Mouse (Mus musculus): ENCODE results near the gene Col16a1.

Col16a1 gene

DNA sequence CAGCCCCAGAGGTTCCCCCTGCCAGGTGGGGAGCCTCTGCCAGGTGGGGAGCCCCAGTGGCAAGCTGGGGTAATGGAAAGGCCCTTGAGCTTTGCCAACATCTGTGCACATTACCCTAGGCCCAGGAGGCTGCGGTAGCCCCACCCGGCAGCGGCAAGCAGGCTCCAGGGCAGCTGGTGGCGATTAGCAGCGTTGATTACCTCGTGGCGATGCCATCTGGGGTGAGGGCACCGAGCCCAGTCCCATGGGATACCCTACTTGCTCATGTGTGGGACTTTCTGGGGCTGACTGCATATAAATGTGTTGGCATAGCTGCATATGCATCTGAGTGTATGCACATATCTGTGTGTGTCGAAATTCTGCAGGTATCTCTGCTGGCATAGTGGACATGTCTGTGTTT is 3.4 kb upstream of the Col16a1 start:
- DNase-seq (ENCODE audit: low spot score in 2 of 2) = no peak

DNA sequence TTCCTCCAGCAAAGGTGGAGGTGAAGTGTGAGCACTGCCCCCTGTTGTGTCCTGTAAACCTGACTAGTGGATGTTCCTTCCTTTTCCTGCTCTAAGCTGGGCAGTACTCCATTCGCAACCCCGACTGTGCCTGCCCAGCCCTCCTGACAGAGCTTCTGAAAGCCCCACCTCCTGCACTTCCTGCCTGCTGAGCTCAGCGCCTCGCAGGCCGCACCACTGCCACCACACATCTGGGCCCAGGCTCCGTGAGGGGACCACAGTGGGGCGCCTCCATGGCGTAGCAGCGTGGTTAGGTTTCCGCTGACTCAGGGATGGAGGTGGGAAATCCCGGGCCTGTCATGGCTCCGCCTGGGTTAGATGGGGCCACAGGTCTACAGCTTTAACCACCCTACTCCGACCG is 2.0 kb upstream of the Col16a1 start:
- DNase-seq (ENCODE audit: low spot score in 2 of 2) = peak in 1 of 2 experiments; percentile 24

DNA sequence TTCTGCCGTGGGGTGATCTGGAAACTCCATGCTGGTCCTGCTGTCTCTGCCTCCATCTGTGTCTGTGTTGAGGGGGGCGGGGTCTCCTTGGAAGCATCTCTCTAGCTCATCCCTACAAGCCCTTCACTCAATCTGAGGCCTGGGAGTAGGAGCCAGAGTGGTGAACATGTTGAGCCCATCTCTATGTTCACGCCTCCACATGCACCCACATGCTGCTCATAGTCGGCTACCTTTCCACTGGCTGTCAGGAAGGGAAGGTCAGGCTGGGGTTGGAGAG is 501 bp downstream of the Col16a1 start:
- no peak for DNase-seq (ENCODE audit: low spot score in 2 of 2)

DNA sequence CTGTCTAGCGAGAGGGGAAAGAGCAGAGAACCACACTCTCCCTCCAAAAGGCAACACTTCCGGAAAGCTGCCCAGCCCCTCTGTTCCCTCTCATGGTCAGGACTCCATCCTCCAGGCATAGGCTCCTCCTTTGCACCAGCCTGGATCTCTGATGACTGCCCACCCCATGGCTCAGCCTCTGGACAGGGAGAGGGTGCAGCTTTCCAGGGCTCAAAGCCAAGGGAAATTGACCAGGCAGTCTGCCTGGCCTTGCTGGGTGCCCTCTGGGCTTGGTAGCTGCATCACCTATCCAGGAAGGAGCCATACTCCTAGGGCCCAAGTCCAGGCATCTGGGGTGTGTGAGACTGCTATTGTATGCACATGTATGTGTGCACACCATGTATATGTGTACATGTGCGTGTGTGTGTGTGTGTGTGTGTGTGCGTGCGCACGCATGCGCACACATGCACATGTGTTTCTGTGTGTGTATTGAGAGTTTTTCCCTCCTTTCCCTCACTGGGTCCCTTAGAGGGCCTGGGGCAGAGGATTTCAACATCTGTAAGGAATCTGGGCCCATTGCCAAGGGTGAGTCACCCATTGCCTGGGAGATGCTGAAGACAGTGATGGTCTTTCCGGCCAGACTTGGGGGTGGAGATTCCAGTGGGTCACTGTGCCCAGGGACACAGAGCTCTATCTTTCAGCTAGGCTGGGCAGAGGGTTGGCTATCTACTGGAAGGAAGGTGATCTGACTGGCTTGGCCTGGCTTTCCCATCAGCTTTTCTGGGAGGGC is 2.6 kb downstream of the Col16a1 start:
- DNase-seq (ENCODE audit: low spot score in 2 of 2) = peak; percentile 36 to 76

DNA sequence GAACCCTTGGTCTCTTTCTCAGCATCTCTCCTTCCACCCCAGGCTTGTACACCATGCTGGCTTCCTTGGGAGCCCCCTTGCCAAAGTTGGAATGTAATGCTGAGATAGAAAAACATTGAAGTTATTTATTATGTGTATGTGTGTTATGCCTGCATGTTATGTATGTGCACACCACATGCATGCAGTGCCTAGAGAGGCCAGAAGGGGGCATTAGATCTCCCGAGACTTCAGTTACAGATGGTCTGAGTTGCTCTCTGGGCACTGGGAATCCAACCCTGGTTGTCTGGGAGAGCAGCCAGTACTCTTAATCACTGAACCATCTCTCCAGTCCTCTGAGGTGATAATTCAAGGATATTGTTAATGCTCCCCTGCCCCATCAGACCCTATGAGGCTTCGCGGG is 4.6 kb downstream of the Col16a1 start:
- DNase-seq (ENCODE audit: low spot score in 2 of 2) = no peak

DNA sequence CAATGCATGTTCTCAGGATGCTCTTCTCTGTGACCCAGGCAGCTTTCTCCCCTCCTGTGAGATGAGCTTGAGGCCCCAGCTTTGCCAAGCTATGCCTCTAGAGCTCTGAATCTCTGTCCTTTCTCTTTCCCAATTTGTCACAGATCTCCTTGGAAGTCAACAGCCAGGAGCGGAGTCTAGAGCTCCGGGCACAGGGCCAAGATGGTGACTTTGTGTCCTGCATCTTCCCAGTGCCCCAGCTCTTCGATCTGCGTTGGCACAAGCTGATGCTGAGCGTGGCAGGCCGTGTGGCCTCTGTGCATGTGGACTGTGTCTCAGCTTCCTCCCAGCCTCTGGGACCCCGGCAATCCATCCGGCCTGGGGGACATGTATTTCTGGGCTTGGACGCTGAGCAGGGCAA is 5.5 kb downstream of the Col16a1 start:
- no peak for DNase-seq (ENCODE audit: low spot score in 2 of 2)

DNA sequence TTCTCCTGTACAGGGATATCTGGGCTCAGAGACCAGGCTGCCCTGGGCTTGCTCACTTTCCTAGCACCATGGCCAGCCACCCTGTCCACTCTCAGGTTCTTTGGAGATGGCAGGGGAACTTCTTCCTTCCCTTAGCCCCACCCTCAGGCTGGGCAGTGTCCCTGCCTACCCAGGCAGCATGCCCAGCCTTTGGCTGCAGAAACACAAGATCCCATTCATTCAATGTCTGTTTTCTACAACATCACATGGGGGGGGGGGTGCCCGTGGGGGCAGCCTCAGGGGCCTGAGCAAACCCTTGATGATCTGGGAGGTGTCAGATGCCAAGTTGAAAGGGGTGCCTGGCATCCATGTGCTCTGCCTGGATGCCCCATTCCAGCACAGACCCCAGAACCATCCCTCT is 7.1 kb downstream of the Col16a1 start:
- no peak for DNase-seq (ENCODE audit: low spot score in 2 of 2)

DNA sequence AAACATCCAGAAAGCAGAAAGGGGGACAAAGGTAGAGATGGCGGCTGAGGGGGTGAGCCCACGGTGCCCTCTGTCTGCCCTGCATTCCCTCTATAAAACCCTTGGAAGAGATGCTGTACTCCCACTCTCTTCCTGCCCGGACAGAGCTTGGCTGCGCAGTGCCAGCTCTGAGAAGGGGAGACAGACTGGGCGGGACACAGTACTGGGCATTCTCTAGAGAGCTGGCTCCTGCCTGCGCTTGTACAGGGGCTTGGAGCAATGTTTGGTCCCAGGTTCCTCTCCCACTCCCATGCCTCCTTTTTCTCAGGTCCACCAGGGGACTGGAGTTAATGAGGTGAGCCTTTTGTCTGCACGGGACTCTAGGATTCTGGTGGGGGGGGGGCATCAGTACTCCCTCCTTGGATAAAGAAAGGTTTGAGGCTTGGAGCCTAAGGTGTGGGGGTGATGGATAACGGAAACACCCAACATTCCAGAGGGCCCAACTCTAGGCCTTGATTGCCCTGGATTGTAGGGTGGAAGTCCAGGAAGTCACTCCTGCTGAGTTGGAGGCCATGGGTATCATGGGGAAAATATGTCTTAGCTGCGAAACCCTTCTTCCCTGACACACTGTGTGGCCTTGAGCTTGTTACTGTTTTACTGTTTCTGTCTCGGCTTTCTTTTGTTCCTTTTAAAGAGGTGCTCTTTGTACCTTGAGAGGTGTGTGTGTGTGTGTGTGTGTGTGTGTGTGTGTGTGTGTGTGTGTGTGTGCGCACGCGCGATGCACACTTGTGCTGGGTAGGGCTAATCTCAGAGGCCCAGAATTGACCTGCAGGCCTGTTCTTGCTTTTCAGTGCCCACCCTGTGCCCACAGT is 7.7 kb downstream of the Col16a1 start:
- DNase-seq (ENCODE audit: low spot score in 2 of 2) = no peak

DNA sequence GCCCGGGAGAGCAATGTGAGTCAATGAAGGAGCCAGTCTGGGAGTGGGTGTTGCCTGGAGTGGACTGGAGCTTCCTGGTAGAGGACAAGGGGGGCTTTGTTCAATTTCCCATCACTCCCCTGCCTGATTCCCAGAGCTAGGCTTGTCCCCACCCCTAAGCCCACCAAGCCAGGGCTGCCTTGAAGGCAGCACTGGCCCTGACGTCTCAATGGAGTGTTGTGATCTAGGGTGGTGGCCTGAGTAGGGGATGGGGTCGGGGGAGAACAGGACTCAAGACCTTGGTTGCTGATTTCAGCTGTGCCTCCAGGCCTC is 8.3 kb downstream of the Col16a1 start:
- DNase-seq (ENCODE audit: low spot score in 2 of 2) = no peak

DNA sequence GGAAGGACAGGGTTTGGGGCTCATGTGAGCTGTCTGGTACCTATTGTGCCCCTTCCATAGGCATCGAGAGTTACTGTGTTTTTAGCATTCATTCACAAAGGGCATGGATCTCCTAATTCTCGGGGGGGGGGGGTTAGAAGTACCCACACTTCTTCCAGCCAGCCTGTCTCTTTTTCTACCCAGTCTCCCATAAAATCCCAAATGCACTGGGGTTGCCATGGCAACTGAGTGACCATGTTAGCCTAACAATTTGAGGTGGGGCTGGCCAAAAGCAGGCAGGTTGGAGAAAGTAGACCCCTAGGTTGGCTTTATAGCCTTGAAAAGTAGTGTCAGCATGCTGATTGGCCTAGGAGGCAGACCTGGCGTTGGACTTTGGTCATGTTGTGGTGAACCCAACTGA is 8.8 kb downstream of the Col16a1 start:
- DNase-seq (ENCODE audit: low spot score in 2 of 2) = no peak

DNA sequence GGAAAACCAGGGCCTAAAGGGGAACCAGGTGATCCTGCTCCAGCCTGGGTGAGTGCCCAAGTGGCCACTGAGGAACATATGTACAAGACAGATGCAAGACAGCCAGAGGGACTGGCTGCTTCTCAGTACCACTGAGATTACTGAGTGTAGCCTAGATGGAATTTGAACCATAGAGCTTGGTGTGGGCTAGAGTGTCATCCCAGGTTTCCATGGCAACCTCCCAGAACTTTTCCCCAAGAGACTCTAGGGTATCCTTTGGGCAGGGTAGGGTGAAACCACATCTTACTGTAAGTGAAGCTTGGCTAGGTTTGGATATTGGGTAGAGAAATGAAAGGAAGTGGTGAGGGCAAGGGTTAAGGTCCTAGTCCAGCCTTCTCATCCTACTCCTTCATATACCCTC is 13.3 kb downstream of the Col16a1 start:
- DNase-seq (ENCODE audit: low spot score in 2 of 2) = no peak

DNA sequence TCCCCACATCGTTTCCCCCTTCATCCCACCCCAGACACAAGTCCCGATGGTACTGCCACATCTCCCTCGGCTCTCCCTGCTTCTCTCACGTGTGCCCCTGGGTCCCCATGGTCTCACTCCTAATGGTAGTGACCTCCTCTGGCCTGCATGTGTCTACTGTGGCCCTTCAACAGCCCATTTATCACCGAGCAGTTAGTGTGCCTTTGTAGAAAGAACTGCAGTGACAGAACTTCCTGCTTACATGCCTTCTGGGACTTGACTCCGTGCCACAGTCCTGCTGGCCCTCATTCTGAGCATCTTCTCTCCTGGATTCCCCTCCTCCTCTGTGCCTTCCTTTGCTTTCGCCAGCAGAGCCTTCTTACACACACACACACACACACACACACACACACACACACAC is 15.6 kb downstream of the Col16a1 start:
- DNase-seq (ENCODE audit: low spot score in 2 of 2) = no peak

DNA sequence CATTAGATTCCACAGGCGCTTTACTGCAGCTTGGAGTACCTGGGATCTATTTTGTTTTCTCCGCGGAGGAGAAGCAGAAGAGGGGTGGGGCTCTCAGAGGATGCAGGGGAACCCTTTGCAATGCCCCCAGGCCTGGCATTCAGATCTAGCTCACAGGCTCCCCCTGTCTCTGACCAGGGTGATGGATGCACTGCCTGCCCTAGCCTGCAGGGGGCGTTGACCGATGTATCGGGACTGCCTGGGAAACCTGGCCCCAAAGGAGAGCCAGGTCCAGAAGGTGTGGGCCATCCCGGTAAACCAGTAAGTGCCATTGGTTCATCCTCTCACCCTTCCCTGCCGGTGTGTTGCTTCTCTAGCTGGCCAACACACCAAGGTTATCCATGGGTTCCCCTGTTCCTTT is 19.2 kb downstream of the Col16a1 start:
- DNase-seq (ENCODE audit: low spot score in 2 of 2) = no peak

DNA sequence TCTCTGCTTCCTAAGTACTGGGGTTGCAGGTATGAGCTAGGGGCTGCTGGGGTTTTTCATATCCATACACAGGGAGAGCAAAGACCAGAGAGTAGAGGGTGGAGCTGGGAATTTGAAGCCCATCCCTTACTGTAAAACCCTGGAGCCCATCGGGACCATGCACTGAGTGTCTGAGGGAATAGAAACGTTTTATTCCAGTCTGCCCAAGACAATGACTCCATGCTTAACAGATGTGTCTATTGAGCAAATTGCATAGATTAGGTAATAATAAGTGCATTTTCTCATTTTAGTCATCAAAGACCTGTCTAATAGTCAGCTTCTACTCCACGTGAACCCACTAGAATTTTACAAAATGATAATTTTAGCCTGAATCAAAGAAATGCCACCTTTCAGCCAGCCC is 22.9 kb downstream of the Col16a1 start:
- DNase-seq (ENCODE audit: low spot score in 2 of 2) = no peak

DNA sequence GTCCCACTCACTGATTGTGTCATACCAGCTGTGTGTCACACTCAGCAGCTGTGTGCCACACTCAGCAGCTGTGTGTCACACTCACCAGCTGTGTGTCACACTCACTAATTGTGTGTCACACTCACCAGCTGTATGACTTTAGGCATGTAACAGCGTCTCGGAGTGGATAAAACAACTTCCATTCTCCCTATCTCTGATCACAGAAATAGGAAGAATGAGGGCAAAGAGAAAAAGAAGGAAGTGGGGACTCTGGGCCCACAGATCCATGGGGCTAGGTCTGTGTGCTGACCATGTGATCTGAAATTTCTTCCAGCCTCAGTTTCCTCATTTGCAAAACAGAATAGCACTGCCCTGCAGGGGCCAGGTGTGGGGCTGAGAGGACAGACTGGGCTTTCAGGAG is 24.1 kb downstream of the Col16a1 start:
- no peak for DNase-seq (ENCODE audit: low spot score in 2 of 2)

DNA sequence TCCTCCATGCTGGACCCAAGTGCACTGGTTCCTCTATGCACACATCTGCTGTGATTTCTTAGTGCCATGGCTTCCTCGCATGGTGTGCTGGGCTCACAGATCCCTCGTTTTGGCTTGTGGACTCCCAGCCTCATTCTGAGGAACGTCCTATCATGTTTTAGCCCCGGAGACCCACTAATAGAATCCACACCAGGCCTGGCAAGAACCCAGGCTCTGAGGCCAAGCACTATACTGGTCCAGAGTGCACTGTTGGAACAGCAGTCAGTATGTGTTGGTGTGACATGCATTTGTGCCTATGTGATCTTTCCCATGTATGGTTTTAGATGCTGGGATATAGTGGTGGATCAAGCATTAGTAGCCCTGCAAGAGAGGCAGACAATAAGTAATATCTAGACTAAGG is 25.7 kb downstream of the Col16a1 start:
- DNase-seq (ENCODE audit: low spot score in 2 of 2) = no peak

DNA sequence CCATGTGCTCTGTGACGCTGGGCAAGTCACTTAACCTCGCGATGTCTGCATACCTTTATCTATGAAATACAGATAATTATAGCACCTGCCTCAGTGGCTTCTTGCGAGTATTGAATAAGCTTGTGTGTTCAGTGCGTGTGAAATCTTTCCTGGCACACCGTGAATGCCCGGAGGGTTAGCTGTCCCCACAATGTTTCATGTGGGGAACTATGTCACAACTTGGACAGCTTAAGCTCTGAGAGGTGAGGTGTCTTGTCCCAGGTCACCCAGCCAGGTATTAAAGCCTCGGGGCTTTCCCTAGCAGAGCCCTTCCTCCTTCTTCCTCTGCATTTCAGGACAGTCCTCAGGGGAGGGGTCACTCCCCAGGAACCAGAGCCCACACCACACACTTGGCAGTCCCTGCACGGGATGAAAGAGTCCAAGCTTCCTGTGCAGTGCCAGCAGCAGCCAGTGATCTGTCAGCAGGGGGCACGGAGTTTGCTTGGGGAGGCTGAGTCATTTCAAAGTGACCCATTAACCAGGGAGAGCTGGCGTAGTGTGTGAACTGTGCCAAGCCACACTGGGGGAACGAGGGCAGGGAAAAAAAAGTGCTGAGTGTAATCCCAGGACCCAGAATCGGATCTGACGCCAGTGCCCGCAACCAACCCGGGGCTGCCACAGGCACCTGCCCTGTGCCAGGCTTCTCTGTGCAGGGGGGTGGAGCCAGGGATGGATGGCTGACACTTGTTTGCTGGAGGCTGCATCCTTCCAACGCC is 27.3 kb downstream of the Col16a1 start:
- DNase-seq (ENCODE audit: low spot score in 2 of 2) = no peak

DNA sequence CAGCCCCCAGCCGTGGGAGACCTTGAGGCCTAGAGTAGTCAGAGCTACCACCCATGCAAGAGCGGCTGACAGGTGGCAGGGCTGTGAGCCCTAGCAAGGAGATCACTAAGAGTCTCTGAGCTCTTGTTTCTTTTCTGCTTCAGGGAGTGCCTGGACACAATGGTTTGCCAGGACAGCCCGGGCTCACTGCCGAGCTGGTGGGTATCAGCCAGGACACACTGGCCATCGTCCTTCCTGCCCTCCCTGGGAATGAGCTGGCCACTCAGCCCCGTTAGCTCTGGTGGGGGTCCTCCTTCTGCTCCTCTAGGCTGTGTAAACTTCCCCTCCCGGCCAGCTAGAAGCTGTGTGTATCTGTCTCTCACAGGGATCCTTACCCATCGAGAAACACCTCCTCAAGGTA is 29.2 kb downstream of the Col16a1 start:
- DNase-seq (ENCODE audit: low spot score in 2 of 2) = no peak

DNA sequence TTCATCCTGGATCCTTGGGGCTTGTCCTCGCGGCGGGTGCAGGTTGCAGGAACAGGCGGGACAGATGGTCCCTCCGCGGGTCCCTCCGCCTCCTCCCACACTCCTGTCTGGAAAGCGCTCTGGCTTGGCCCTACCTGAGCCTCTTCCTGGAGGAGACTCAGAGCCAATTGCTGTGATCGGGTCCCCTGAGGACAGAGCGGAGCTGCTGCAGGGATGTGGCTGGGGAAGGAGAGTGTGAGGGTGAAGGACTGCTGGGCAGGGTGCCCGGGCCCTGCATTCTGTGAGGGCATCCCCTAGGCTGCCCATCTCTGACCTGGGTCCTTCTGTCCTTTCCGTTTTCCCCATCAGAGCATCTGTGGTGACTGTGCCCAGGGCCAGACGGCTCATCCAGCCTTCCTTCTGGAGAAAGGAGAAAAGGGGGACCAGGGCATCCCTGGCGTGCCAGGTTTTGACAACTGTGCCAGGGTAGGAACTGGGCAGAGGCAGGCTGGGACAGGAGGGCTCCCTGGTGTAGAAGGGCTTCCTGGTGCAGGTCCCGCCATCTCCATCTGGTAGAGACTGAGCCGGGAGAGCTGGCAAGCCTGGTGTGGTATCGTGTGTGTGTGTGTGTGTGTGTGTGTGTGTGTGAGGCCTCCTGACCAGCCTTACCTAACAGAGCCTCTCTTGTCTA is 31.3 kb downstream of the Col16a1 start:
- DNase-seq (ENCODE audit: low spot score in 2 of 2) = no peak

DNA sequence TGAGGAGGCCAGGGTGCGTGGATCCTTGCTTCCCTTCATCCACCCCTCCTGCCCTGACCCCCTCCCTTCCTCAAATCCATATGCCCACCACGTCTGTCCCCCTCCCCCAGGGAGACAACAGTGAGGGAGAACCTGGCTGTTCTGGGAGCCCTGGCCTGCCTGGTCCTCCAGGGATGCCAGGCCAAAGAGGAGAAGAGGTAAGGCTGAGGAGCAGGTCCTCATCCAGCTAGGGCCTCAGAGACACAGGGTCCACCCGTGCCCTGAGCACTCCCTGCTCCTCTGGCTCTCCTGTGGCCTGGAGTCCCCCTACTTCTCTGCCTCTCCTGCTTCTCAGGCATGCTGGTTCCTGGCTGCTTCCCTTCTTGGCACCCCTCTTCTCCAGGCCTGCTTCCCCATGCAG is 31.9 kb downstream of the Col16a1 start:
- DNase-seq (ENCODE audit: low spot score in 2 of 2) = no peak

DNA sequence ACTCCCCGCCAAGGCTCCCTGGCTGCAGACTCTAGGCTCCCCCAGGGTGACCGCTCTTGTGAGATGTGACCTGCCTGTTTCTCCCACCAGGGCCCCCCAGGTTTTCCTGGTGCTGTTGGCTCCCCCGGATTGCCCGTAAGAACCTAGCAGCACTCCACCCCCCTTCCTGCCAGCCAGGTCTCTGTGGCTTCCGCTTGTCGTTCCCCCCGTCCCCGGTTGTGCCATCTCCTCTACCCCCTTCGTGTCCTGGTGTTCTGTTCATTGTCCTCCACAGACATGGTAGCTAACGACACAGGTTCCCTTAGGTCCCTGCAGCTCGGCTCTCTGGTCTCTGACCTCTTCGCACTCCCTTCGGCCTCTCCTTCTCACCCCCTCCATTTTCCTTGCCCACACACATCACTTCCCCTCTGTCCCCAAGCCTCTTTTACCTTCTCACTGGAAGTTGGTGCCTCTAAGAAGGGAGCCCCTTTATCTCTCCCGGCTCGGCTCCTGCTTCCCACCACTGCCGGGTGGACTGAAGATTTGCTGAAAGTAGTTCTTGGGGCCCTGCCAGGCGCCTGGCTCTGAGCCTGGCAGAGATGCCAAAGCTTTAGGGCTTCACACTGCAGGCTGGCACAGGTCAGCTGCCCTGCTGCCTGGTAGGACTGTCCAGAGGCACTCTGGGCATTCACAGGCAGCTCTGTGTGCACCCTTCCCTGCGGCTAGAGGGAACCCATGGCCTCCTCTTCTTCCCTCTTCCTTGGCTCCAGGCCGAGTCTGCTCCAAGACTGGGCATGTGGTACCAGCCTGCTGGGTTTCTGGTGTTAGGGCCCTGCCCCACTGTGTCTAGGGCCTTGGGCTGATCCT is 33.9 kb downstream of the Col16a1 start:
- DNase-seq (ENCODE audit: low spot score in 2 of 2) = no peak

DNA sequence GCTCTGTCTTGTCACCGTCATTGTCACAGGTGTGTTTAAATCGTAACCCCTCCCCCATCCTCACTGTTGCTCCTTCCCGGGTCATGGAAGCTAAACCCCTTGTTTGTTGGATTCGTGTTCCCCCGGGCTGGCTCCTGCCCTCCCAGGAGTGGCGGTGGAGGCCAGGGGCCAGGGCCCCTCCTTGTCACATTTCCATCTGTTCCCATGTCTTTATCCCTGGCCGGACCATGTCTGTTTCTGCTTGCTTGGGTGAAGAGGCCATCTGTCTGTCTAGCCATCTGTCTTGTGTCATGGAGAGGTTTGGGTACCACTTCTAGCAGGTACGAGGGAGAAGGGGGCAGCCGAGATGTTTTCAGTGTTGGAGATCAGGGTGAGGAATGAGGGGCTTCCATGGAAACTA is 34.6 kb downstream of the Col16a1 start:
- no peak for DNase-seq (ENCODE audit: low spot score in 2 of 2)

Data from urinary bladder, adult 18-20 months (tissue).